Mouse (Mus musculus) liver, embryonic 16.5 days (tissue): ENCODE data around the gene Nr5a2. TPM values are rescaled to one million over a fixed set of nuclear protein-coding genes. Genes with fewer than 3 reads are reported as not detected.

ENCODE experiments used
- ATAC-seq: fragments of 200-750 bp; cut with Nextera tagmentation; 2 replicates; pipeline ENCODE4 v1.8.0; 2017; ENCODE audit warnings: low read depth, mild to moderate bottlenecking, moderate number of reproducible peaks, moderate library complexity
- H3K27ac ChIP-seq: fragments of 300-500 bp; sonication (generic); 2 replicates; pipeline ENCODE4 v1.5.1; 2014; ENCODE audit warnings: mild to moderate bottlenecking, low read length
- H3K27me3 ChIP-seq: fragments of 300-500 bp; sonication (generic); 2 replicates; pipeline ENCODE4 v1.6.1; 2014; ENCODE audit warnings: low read depth, low read length, mixed read lengths; ENCODE audit not compliant: control insufficient read depth, insufficient read depth
- H3K36me3 ChIP-seq: fragments of 300-500 bp; sonication (generic); 2 replicates; pipeline ENCODE4 v1.6.1; 2014; ENCODE audit warnings: mild to moderate bottlenecking; ENCODE audit not compliant: control insufficient read depth, insufficient read depth
- H3K4me1 ChIP-seq: fragments of 300-500 bp; sonication (generic); 2 replicates; pipeline ENCODE4 v1.6.1; 2014; ENCODE audit warnings: low read depth, low read length, mixed read lengths; ENCODE audit not compliant: control insufficient read depth
- H3K4me2 ChIP-seq: fragments of 300-500 bp; sonication (generic); 2 replicates; pipeline ENCODE4 v1.6.1; 2014; ENCODE audit warnings: low read depth, low read length, mixed read lengths
- H3K4me3 ChIP-seq: fragments of 300-500 bp; sonication (generic); 2 replicates; pipeline ENCODE4 v1.5.1; 2014; ENCODE audit warnings: low read depth, mild to moderate bottlenecking, low read length
- H3K9ac ChIP-seq: fragments of 300-500 bp; sonication (generic); 2 replicates; pipeline ENCODE4 v1.6.1; 2014; ENCODE audit warnings: low read depth, low read length
- H3K9me3 ChIP-seq: fragments of 300-500 bp; sonication (generic); replicated peaks from 2 replicates; pipeline ENCODE4 v1.6.1; 2016; ENCODE audit warnings: low read length; ENCODE audit not compliant: control insufficient read depth
- WGBS: fragments of 180-500 bp; shearing (Covaris S2); extraction: QIAGEN DNeasy Blood & Tissue Kit; methylation state at CpG from one replicate; pipeline ENCODE4 v1.1.7; 2014; ENCODE audit not compliant: insufficient replicate concordance; 5-methylcytosine and 5-hydroxymethylcytosine counted together
- polyA plus RNA-seq: library from polyadenylated mRNA; unstranded; fragments of >200 nt; fragmentation: Nextera tagmentation; extraction: Ambion mirVana; gene quantifications from 2 replicates; pipeline ENCODE4 v1.2.1, GENCODE M21; 2015

The Nr5a2 gene
- 2.2 and 2.9 TPM in 2 replicates for polyA plus RNA-seq

DNA sequence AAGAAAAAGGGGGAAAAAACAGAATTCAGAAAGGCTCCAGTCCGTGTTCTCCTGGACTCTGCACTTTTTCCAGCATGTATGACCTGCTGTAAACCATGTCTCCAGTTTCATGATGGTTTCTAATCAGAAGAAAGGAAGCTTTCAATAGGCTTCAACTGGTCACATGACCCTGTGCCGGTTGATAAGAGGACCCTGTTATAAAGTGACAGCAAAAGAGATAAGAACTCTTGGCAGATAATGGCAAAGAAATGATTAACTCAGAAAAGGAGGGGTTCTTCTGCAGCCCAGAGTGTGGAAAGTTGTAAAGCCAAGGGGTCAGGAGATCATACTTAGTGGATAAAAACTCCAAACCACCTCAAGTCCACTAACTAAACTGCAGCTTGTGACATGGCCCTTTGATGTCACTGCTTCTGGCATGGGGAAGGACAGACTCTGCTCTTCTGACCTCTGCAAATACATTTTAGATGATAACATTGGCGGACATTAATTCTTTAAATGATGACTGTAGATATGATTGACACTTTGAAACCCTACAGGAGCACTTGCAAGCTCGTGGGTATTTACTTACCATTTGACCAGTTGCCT lies at the start of gene Nr5a2:
TSS of gene Nr5a2 (minus strand) at position 21 of the 585 bp plus-strand sequence.
- Histone ChIP-seq H3K9me3 (no peaks in the 10 kb centered on the region), H3K36me3 (no peaks in the 10 kb centered on the region), H3K4me1 (no peaks in the 10 kb centered on the region), H3K4me2 (peak within 1 kb of the TSS; percentile 42), H3K27me3 (peaks cover 2% of the 10 kb centered on the region; the same call in 1 of the 2 replicates), H3K9ac (no peak within 1 kb of the TSS; the same call in 1 of the 2 replicates), H3K27ac (peak within 1 kb of the TSS; percentile 52), H3K4me3 (peak within 1 kb of the TSS; percentile 40)
- 21% methylated on average over 4 of the region's 4 CpGs for WGBS
- peak; percentile 84 for ATAC-seq

DNA sequence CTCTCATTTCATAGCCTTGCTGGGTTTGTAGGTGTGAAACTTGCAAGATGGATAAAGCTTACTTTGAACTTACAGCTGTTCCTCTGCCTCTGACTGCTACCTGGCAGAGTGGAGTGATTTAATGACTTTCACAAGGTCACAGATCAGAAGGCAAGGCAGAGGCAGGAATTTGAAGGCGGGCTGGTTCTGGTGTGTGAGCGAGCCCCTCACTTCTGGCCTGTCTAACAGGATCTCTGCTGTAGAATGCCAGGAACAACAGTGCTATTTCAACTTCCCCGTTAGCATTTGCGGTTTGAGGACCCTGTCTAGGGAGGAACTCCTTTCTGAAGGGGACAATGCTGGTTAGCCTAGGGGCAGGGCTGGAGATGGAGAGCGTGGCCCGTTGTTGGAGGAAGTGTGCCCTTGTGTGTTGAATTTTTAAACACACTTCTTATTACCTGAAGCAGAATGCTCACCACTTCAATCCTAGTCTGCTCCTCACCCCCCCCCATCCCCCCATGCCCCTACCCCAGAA lies 48.5 kb upstream of the Nr5a2 start:
- Histone ChIP-seq H3K4me3 (no peak overlapping the region), H3K36me3 (no peaks in the 10 kb centered on the region), H3K4me1 (no peaks in the 10 kb centered on the region), H3K27me3 (no peaks in the 10 kb centered on the region), H3K4me2 (no peak overlapping the region), H3K9ac (no peak overlapping the region), H3K9me3 (no peaks in the 10 kb centered on the region), H3K27ac (no peak overlapping the region)
- 25% methylated on average over 6 of the region's 6 CpGs for WGBS
- no peak for ATAC-seq

DNA sequence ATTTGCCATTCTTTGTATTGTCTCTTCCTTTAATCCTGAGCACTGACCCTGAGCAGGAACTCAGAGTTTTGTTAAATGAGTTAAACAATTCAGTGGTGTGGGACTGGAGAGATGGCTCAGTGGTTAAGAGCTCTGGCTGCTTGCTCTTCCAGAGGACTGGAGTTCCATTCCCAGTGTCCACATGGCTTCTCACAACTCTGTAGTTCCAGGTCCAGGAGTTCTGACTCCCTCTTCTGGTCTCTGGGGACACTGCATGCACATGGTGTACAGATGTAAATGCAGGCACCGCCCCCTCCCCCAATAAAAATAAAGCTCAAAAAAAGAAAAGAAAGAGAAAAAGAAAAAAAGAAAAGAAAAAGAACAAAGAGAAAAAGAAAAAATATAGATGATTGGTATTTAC lies 43.6 kb upstream of the Nr5a2 start:
- ATAC-seq: no peak
- WGBS: 79% methylated on average over 1 of the region's 1 CpGs

DNA sequence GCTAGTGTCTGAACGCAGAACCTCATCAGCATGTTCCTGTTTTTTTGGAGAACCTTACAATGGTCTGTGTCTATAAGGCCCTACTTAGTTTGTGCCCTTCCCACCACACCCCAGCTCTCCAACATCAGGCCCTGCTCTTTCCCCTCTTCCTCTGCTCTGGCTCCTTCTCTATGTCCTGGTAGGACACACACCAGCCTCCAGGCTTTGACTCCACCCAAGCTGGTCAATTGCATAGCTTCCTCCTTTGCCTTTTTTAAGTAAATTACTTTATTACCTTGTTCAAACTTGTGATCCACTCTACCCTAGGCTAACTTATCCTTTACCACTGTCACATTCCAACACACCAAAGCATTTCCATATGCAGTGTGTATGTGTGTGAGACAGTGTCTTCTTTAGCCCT lies 42.9 kb upstream of the Nr5a2 start:
- no peaks in the 10 kb centered on the region for H3K36me3 ChIP-seq
- no peak overlapping the region for H3K27ac ChIP-seq
- no peak for ATAC-seq
- no peaks in the 10 kb centered on the region for H3K4me1 ChIP-seq
- H3K27me3 ChIP-seq: no peaks in the 10 kb centered on the region
- no peaks in the 10 kb centered on the region for H3K9me3 ChIP-seq
- whole genome bisulfite sequencing: 69% methylated on average over 1 of the region's 1 CpGs
- no peak overlapping the region for H3K4me2 ChIP-seq
- no peak overlapping the region for H3K9ac ChIP-seq
- no peak overlapping the region for H3K4me3 ChIP-seq

More for the DNA sequence above, 43.6 kb upstream of the Nr5a2 start:
- Histone ChIP-seq H3K4me3 (no peak overlapping the region), H3K9ac (no peak overlapping the region), H3K4me2 (no peak overlapping the region), H3K27me3 (no peaks in the 10 kb centered on the region), H3K4me1 (no peaks in the 10 kb centered on the region), H3K27ac (no peak overlapping the region), H3K9me3 (no peaks in the 10 kb centered on the region), H3K36me3 (no peaks in the 10 kb centered on the region)

DNA sequence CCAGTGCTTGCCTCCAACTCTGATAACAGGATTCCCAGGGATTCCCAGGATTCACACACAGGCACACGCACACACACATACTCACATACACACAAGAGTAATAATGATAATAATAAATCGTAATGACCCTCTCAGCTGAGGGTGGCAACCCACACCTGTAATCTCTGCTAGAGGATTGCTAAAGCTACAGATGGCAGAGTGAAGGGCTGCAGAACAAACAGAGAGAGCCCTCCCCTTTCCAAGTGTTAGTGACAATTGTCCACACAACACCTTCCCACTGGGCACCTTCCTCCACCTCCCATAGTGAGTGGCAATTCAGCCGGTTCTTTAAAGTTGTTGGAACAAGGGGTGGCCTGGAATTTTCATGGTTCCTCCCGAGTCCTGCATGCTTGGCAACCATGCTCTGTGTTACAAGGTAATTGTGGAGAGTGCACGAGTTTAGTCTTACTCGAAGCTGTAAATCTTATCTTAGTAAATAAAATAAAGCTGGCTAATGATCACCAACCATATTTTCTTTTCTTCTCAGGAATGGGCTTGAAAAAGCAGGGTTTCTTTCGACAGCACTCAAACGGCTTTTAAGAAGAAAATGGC lies 31.6 kb upstream of the Nr5a2 start:
- Histone ChIP-seq H3K9me3 (no peaks in the 10 kb centered on the region), H3K9ac (no peak overlapping the region), H3K4me2 (no peak overlapping the region), H3K4me1 (no peaks in the 10 kb centered on the region), H3K27ac (no peak overlapping the region), H3K27me3 (no peaks in the 10 kb centered on the region), H3K36me3 (no peaks in the 10 kb centered on the region), H3K4me3 (no peak overlapping the region)
- no peak for ATAC-seq
- WGBS: 53% methylated on average over 8 of the region's 8 CpGs

DNA sequence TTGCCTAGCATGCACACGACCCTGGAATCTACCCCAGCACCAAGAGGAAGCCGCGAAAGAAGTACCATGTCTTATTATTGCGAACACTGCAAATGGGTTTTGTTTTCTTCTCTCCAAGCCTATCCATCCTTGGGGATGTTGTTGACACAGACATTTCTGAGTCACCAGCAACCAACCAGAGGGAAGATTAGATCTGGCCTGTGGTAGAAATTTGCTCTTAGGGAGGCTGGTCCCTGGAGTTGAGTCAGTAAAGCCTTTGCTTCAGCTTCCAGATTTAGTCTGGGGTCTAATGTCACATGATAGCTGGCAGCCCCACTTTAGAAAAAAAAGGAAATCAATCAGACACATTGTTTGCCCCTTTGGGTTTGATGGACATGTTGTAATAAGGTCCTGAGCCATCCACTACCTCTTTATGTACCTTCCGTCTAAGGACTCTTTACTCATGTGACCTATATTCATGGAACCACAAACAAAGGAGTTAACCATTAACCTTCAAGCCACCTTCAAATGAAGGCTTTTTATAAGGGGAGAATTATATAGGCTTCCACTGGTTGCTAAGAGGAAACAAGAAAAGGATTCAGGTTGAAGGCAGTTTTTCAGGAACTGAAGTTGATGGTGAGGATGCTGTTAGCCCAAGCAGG lies 20.1 kb upstream of the Nr5a2 start:
- H3K4me3 ChIP-seq: no peak overlapping the region
- no peak overlapping the region for H3K27ac ChIP-seq
- 50% methylated on average over 5 of the region's 5 CpGs for WGBS
- peak; percentile 63 for ATAC-seq
- no peak overlapping the region for H3K9ac ChIP-seq
- H3K4me2 ChIP-seq: no peak overlapping the region
- H3K36me3 ChIP-seq: no peaks in the 10 kb centered on the region
- H3K4me1 ChIP-seq: no peaks in the 10 kb centered on the region
- H3K27me3 ChIP-seq: no peaks in the 10 kb centered on the region
- no peaks in the 10 kb centered on the region for H3K9me3 ChIP-seq

DNA sequence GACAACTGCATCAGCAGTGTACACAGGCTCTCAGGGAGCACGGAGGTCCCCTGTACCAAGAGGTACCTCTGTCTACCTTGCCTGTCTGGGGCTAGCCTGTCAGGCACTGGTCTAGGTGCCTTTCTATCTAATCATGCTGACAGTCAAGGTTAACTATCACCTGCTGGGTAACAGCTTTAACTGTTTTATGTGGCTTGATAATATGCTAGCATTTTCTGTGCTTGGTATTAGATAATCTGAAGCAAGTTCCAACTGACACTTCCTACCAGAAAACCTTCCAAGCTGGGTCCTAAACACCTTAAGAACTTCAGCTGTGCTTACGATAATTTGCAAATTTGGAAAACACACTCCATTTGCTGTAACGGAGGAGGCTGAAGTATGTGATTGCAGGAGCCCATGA lies 17.6 kb upstream of the Nr5a2 start:
- no peaks in the 10 kb centered on the region for H3K36me3 ChIP-seq
- no peak overlapping the region for H3K27ac ChIP-seq
- 56% methylated on average over 3 of the region's 3 CpGs for WGBS
- no peak overlapping the region for H3K4me3 ChIP-seq
- no peaks in the 10 kb centered on the region for H3K9me3 ChIP-seq
- ATAC-seq: no peak
- H3K4me2 ChIP-seq: no peak overlapping the region
- no peaks in the 10 kb centered on the region for H3K4me1 ChIP-seq
- H3K27me3 ChIP-seq: no peaks in the 10 kb centered on the region
- H3K9ac ChIP-seq: no peak overlapping the region

DNA sequence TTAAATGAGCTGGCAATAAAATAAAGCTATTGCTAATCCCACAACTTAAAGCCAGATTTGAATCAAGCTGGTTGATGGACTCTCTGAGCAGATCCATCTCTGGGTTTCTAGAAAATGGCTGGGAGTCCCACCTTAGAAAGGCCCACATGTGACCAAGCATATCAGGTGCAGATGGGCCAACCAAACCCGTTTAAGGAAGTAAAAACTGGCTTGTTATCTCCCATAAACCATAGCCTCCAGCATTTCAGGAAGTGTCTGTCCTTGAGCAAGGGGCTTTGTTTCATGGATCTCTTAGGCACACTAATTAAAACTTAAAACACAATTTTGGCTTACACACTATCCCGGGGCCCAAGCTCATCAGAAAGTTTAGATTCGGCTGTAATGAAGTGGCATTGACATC lies 13.8 kb upstream of the Nr5a2 start:
- Histone ChIP-seq H3K27me3 (no peaks in the 10 kb centered on the region), H3K9me3 (no peaks in the 10 kb centered on the region), H3K4me2 (no peak overlapping the region), H3K36me3 (no peaks in the 10 kb centered on the region), H3K9ac (no peak overlapping the region), H3K4me3 (no peak overlapping the region), H3K27ac (no peak overlapping the region), H3K4me1 (no peaks in the 10 kb centered on the region)
- no peak for ATAC-seq
- 34% methylated on average over 3 of the region's 3 CpGs for WGBS

DNA sequence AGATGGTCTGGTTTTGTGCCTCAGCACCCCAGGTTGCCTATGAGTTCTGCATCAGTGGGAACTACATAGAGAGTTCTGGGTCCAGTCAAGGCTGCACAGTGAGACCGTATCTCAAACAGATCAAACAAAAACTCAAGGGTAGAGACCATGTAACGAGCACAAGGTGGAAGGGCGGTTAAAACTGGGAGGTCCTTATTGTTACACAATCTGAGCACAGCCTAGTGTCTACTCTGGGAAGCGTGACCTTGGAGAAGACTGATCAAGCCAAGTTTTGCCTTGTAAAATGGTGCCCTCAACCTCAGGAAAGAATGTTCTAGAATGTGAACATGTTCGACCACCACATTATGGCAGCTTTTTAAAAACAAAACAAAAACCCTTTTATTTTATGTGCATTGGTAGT lies 12.8 kb upstream of the Nr5a2 start:
- Histone ChIP-seq H3K4me1 (no peaks in the 10 kb centered on the region), H3K4me2 (no peak overlapping the region), H3K36me3 (no peaks in the 10 kb centered on the region), H3K9me3 (no peaks in the 10 kb centered on the region), H3K27ac (no peak overlapping the region), H3K27me3 (no peaks in the 10 kb centered on the region), H3K9ac (no peak overlapping the region), H3K4me3 (no peak overlapping the region)
- WGBS: 61% methylated on average over 5 of the region's 5 CpGs
- ATAC-seq: peak; percentile 35; the same call in 1 of the 2 replicates
